Mouse (Mus musculus): ENCODE results near the gene Prr5.

DNA sequence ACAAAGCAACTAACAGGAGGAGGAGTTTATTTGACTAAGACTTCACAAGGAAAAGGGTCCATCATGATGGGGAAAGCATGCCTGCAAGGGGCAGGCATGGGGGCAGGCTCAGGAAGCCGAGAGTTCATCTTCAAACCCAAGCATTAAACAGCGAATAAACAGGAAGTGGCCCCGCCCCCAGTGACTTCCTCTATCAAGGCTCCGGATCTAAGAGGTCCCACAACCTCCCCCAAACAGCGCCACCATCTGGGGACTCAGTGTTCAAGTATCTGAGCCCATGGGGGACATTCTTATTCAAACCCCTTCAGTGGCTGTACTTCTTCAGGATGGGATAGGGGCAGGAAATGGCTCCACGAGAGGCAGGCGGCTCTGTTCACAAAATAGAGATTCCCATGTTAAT lies 23.2 kb downstream of the Prr5 start:
- TF ChIP-seq CTCF (IDR thresholded peaks at IDR 0.05; ENCODE audit: low read depth), result peak; percentile 26; the same call in 1 of the 2 replicates
- no peak for TF ChIP-seq EP300 (optimal IDR thresholded peaks at IDR 0.05)
